Mouse (Mus musculus): ENCODE results near the gene Ckmt1. TPM values are rescaled to one million over a fixed set of nuclear protein-coding genes. Genes with fewer than 3 reads are reported as not detected.
A peak's percentile ranks its signal among the peaks of the same experiment; 100 is the strongest.
"Not testable (repeated sequence)": the region's sequence is repeated elsewhere in the genome, so short reads cannot be mapped to it uniquely, and the experiment has no call there.

Ckmt1 gene
- polyA plus RNA-seq, 1 experiment from 2014 or later: 7.9 TPM

- H3K27ac ChIP-seq (ENCODE audit: low read depth, low read length); ATAC-seq (ENCODE audit: low FRiP score, low TSS enrichment): not testable (repeated sequence)
These were observed 29.6 kb downstream of the Ckmt1 start, which contains the start of gene Strc for GRCm38 (mm10) chr2:121386961-121387575. TSS of gene Strc (minus strand) at chr2:121387168.

GRCm38 (mm10) chr2:121396624-121397023 is 39.1 kb downstream of the Ckmt1 start:
- Histone ChIP-seq H3K9me3 (ENCODE audit: control insufficient read depth, low read length) (no peaks in the 10 kb centered on the region), H3K4me3 (ENCODE audit: low read length) (no peak overlapping the region), H3K4me2 (replicated peaks; ENCODE audit: low read depth, low read length) (no peak overlapping the region), H3K36me3 (ENCODE audit: control insufficient read depth, insufficient read depth, low read length) (no peaks in the 10 kb centered on the region), H3K27me3 (ENCODE audit: control insufficient read depth, insufficient read depth, low read length) (no peaks in the 10 kb centered on the region), H3K9ac (ENCODE audit: low read depth, low read length) (no peak overlapping the region), H3K27ac (ENCODE audit: low read depth, low read length) (no peak overlapping the region), H3K4me1 (ENCODE audit: control insufficient read depth, insufficient read depth, low read length) (no peaks in the 10 kb centered on the region)
- WGBS: 10% methylated on average over 8 of the region's 8 CpGs
- 0 out of 2 replicates have a peak, but pooled peaks have one; percentile 32 for ATAC-seq (ENCODE audit: low FRiP score, low TSS enrichment)

More at GRCm38 (mm10) chr2:121386961-121387575, 29.6 kb downstream of the Ckmt1 start, which contains the start of gene Strc:
- not testable (repeated sequence) for H3K4me3 ChIP-seq (ENCODE audit: low read length); H3K9ac ChIP-seq (ENCODE audit: low read depth, low read length); H3K36me3 ChIP-seq (ENCODE audit: control insufficient read depth, insufficient read depth, low read length); H3K4me2 ChIP-seq (replicated peaks; ENCODE audit: low read depth, low read length); H3K4me1 ChIP-seq (ENCODE audit: control insufficient read depth, insufficient read depth, low read length); H3K9me3 ChIP-seq (ENCODE audit: control insufficient read depth, low read length); H3K27me3 ChIP-seq (ENCODE audit: control insufficient read depth, insufficient read depth, low read length)
- WGBS: 96% methylated on average over 15 of the region's 17 CpGs

DNA sequence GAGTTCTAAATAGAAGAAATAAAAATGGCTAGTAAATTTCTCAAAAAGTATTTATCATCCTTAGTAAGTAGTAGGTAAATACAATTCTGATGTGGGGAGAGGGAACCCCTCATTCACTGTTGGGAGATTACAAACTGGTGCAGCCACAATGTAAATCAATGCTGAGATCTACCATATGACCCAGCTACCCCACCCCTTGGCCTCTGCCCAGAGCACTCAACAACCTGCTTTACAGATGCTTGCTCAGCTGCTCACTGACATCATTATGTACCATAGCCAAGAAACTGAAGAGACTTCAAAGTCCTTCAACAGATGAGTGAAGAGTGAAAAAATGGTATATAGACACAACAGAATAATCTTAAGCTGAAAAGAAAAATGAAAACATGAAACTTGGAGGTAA is 45.8 kb downstream of the Ckmt1 start:
- Histone ChIP-seq H3K27ac (ENCODE audit: low read depth, low read length) (no peak overlapping the region), H3K36me3 (ENCODE audit: control insufficient read depth, insufficient read depth, low read length) (no peaks in the 10 kb centered on the region), H3K4me1 (ENCODE audit: control insufficient read depth, insufficient read depth, low read length) (no peaks in the 10 kb centered on the region), H3K9ac (ENCODE audit: low read depth, low read length) (no peak overlapping the region), H3K9me3 (ENCODE audit: control insufficient read depth, low read length) (no peaks in the 10 kb centered on the region), H3K27me3 (ENCODE audit: control insufficient read depth, insufficient read depth, low read length) (no peaks in the 10 kb centered on the region), H3K4me3 (ENCODE audit: low read length) (no peak overlapping the region), H3K4me2 (replicated peaks; ENCODE audit: low read depth, low read length) (no peak overlapping the region)
- no peak for ATAC-seq (ENCODE audit: low FRiP score, low TSS enrichment)

GRCm38 (mm10) chr2:121408160-121408559 is 50.6 kb downstream of the Ckmt1 start:
- H3K27me3 ChIP-seq (ENCODE audit: control insufficient read depth, insufficient read depth, low read length): no peaks in the 10 kb centered on the region
- 38% methylated on average over 4 of the region's 4 CpGs for WGBS
- no peak overlapping the region for H3K27ac ChIP-seq (ENCODE audit: low read depth, low read length)
- ATAC-seq (ENCODE audit: low FRiP score, low TSS enrichment): no peak
- no peak overlapping the region for H3K4me2 ChIP-seq (replicated peaks; ENCODE audit: low read depth, low read length)
- H3K9me3 ChIP-seq (ENCODE audit: control insufficient read depth, low read length): no peaks in the 10 kb centered on the region
- H3K36me3 ChIP-seq (ENCODE audit: control insufficient read depth, insufficient read depth, low read length): no peaks in the 10 kb centered on the region
- H3K9ac ChIP-seq (ENCODE audit: low read depth, low read length): no peak overlapping the region
- no peaks in the 10 kb centered on the region for H3K4me1 ChIP-seq (ENCODE audit: control insufficient read depth, insufficient read depth, low read length)
- no peak overlapping the region for H3K4me3 ChIP-seq (ENCODE audit: low read length)

DNA sequence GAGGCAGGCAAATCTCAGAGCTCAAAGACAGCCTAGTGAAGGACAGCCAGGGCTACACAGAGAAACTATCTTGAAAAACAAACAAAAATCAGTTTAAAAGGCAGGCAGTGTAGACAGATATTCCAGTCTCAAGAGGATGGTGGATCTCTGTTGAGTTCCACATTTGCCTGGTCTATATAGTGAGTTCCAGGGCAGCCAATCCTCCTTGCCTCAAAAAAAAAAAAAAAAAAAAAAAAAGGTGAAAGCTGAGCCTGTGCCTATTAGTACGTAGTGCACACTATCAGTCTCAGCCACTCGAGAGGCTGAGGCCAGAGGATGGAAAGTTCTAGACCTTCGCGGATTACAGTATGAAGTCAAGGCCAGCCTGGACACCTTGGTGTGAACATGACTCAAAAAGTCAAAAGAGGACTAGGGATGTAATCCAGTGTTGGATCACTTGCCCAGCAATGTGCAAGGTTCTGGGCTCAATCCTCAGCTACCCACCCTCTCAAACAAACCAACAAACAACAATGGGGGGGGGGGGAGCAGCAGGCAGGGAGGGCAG is 55.4 kb downstream of the Ckmt1 start:
- Histone ChIP-seq H3K27me3 (ENCODE audit: control insufficient read depth, insufficient read depth, low read length) (no peaks in the 10 kb centered on the region), H3K27ac (ENCODE audit: low read depth, low read length) (peak overlapping the region; percentile 88), H3K4me1 (ENCODE audit: control insufficient read depth, insufficient read depth, low read length) (peaks cover 11% of the 10 kb centered on the region; the same call in 1 of the 2 replicates), H3K4me3 (ENCODE audit: low read length) (peak overlapping the region; percentile 98), H3K9ac (ENCODE audit: low read depth, low read length) (peak overlapping the region; percentile 99), H3K4me2 (replicated peaks; ENCODE audit: low read depth, low read length) (peak overlapping the region; percentile 64), H3K36me3 (ENCODE audit: control insufficient read depth, insufficient read depth, low read length) (peaks cover 16% of the 10 kb centered on the region), H3K9me3 (ENCODE audit: control insufficient read depth, low read length) (no peaks in the 10 kb centered on the region)
- ATAC-seq (ENCODE audit: low FRiP score, low TSS enrichment): peak; percentile 2; the same call in 1 of the 2 replicates
- WGBS: 13% methylated on average over 4 of the region's 4 CpGs

Other genes with a start within 250 kb of the Ckmt1 start
- gene Tgm7, start 247.9 kb upstream of the Ckmt1 start, polyA plus RNA-seq (2014; fragmentation: Nextera tagmentation; extraction: Ambion mirVana): 0.12 and 0.14 TPM in 2 replicates
- gene Adal, start 217.3 kb upstream of the Ckmt1 start, polyA plus RNA-seq (2014; fragmentation: Nextera tagmentation; extraction: Ambion mirVana): 16.0 and 22.7 TPM in 2 replicates
- 15.0 and 22.1 TPM in 2 replicates for gene Lcmt2, start 217.1 kb upstream of the Ckmt1 start, polyA plus RNA-seq (2014; fragmentation: Nextera tagmentation; extraction: Ambion mirVana)
- 36.4 and 59.9 TPM in 2 replicates for gene Tubgcp4, start 187.1 kb upstream of the Ckmt1 start, polyA plus RNA-seq (2014; fragmentation: Nextera tagmentation; extraction: Ambion mirVana)
- gene Zscan29, start 186.6 kb upstream of the Ckmt1 start, polyA plus RNA-seq (2014; fragmentation: Nextera tagmentation; extraction: Ambion mirVana): 9.6 and 13.3 TPM in 2 replicates
- 55.0 and 91.9 TPM in 2 replicates for gene Trp53bp1, start 86.3 kb upstream of the Ckmt1 start, polyA plus RNA-seq (2014; fragmentation: Nextera tagmentation; extraction: Ambion mirVana)
- 5.8 and 7.0 TPM in 2 replicates for gene Map1a, start 68.1 kb upstream of the Ckmt1 start, polyA plus RNA-seq (2014; fragmentation: Nextera tagmentation; extraction: Ambion mirVana)
- gene Ppip5k1, start 2.3 kb upstream of the Ckmt1 start, polyA plus RNA-seq (2014; fragmentation: Nextera tagmentation; extraction: Ambion mirVana): 10.1 and 13.3 TPM in 2 replicates
- not detected in 2 replicates for gene Strc, start 29.5 kb downstream of the Ckmt1 start, polyA plus RNA-seq (2014; fragmentation: Nextera tagmentation; extraction: Ambion mirVana)
- 542 and 571 TPM in 2 replicates for gene Pdia3, start 56.1 kb downstream of the Ckmt1 start, polyA plus RNA-seq (2014; fragmentation: Nextera tagmentation; extraction: Ambion mirVana)
- 2.2 and 2.8 TPM in 2 replicates for gene Catsper2, start 56.1 kb downstream of the Ckmt1 start, polyA plus RNA-seq (2014; fragmentation: Nextera tagmentation; extraction: Ambion mirVana)
- gene Ell3, start 86.6 kb downstream of the Ckmt1 start, polyA plus RNA-seq (2014; fragmentation: Nextera tagmentation; extraction: Ambion mirVana): 12.0 and 12.2 TPM in 2 replicates
- 522 and 664 TPM in 2 replicates for gene Serf2, start 91.5 kb downstream of the Ckmt1 start, polyA plus RNA-seq (2014; fragmentation: Nextera tagmentation; extraction: Ambion mirVana)
- 116 and 147 TPM in 2 replicates for gene Hypk, start 95.6 kb downstream of the Ckmt1 start, polyA plus RNA-seq (2014; fragmentation: Nextera tagmentation; extraction: Ambion mirVana)
- 0.20 and 0.24 TPM in 2 replicates for gene Serinc4, start 99.1 kb downstream of the Ckmt1 start, polyA plus RNA-seq (2014; fragmentation: Nextera tagmentation; extraction: Ambion mirVana)
- gene Mfap1b, start 116.4 kb downstream of the Ckmt1 start, polyA plus RNA-seq (2014; fragmentation: Nextera tagmentation; extraction: Ambion mirVana): 47.8 and 53.2 TPM in 2 replicates
- 21.5 and 28.0 TPM in 2 replicates for gene Mfap1a, start 149.0 kb downstream of the Ckmt1 start, polyA plus RNA-seq (2014; fragmentation: Nextera tagmentation; extraction: Ambion mirVana)
- gene Wdr76, start 149.0 kb downstream of the Ckmt1 start, polyA plus RNA-seq (2014; fragmentation: Nextera tagmentation; extraction: Ambion mirVana): 11.0 and 11.9 TPM in 2 replicates